Mouse (Mus musculus): Measurements from ENCODE around the gene Celsr1.

GRCm38 (mm10) chr15:86017336-86017735 lies 16.2 kb downstream of the Celsr1 start:
- TF ChIP-seq CTCF (IDR thresholded peaks at IDR 0.05; ENCODE audit: control insufficient read depth, insufficient read depth, insufficient read length) (no peak), USF1 (IDR thresholded peaks at IDR 0.05; ENCODE audit: low read depth) (no peak), MAX (IDR thresholded peaks at IDR 0.05) (no peak), CEBPB (IDR thresholded peaks at IDR 0.05; ENCODE audit: low read depth) (no peak)

Data from C2C12 (cell line).